Mouse (Mus musculus) adrenal gland, postnatal 4 days (tissue): Measurements from ENCODE around the gene Alpl. TPM values are rescaled to one million over a fixed set of nuclear protein-coding genes. Genes with fewer than 3 reads are reported as not detected.

Source experiments
- total RNA-seq, 2 experiments: library from RNA; stranded (reverse); gene quantifications; 2 replicates each; pipeline ENCODE4 v1.2.3; 2021

Alpl gene
- total RNA-seq, 2 experiments from 2014 or later = 10.1 to 15.9 TPM

Other genes with a start within 250 kb of the Alpl start
- gene Ldlrad2, start 221.8 kb downstream of the Alpl start, total RNA-seq = not detected
- gene Usp48, start 202.6 kb downstream of the Alpl start, total RNA-seq = 100 to 1,000 TPM; 139 to 150 TPM
- gene Rap1gap, start 131.7 kb downstream of the Alpl start, total RNA-seq = 10 to 100 TPM; 83.5 to 96.1 TPM
- 100 to 1,000 TPM; 279 to 303 TPM for gene Ece1, start 65.9 kb upstream of the Alpl start, total RNA-seq
- 100 to 1,000 TPM; 121 to 142 TPM for gene Eif4g3, start 196.6 kb upstream of the Alpl start, total RNA-seq